Mouse (Mus musculus) limb, embryonic 15.5 days (tissue): ENCODE data around the gene Efna2. TPM values are rescaled to one million over a fixed set of nuclear protein-coding genes. Genes with fewer than 3 reads are reported as not detected.

ENCODE experiments used
- ATAC-seq: fragments of 200-750 bp; cut with Nextera tagmentation; 2 replicates; pipeline ENCODE4 v1.8.0; 2017; ENCODE audit warnings: low read depth, moderate TSS enrichment; ENCODE audit not compliant: insufficient number of reproducible peaks, low FRiP score, low TSS enrichment
- H3K27ac ChIP-seq: fragments of 300-500 bp; sonication (generic); 2 replicates; pipeline ENCODE4 v1.5.1; 2015; ENCODE audit warnings: moderate library complexity, mild to moderate bottlenecking, inconsistent platforms
- H3K27me3 ChIP-seq: fragments of 300-500 bp; sonication (generic); 2 replicates; pipeline ENCODE4 v1.6.1; 2015; ENCODE audit warnings: inconsistent platforms
- H3K36me3 ChIP-seq: fragments of 300-500 bp; sonication (generic); 2 replicates; pipeline ENCODE4 v1.6.1; 2015; ENCODE audit warnings: inconsistent platforms
- H3K4me1 ChIP-seq: fragments of 300-500 bp; sonication (generic); 2 replicates; pipeline ENCODE4 v1.6.1; 2015; ENCODE audit warnings: inconsistent platforms
- H3K4me2 ChIP-seq: fragments of 300-500 bp; sonication (generic); 2 replicates; pipeline ENCODE4 v1.6.1; 2015; ENCODE audit warnings: mild to moderate bottlenecking, inconsistent platforms
- H3K4me3 ChIP-seq: fragments of 300-500 bp; sonication (generic); 2 replicates; pipeline ENCODE4 v1.5.1; 2015; ENCODE audit warnings: mild to moderate bottlenecking, inconsistent platforms
- H3K9ac ChIP-seq: fragments of 300-500 bp; sonication (generic); 2 replicates; pipeline ENCODE4 v1.6.1; 2015; ENCODE audit warnings: inconsistent platforms
- H3K9me3 ChIP-seq: fragments of 300-500 bp; sonication (generic); 2 replicates; pipeline ENCODE4 v1.6.1; 2016; ENCODE audit warnings: inconsistent platforms
- WGBS: fragments of 180-500 bp; shearing (Covaris S2); methylation state at CpG from one replicate; pipeline ENCODE4 v1.1.7; 2015; 5-methylcytosine and 5-hydroxymethylcytosine counted together
- polyA plus RNA-seq: library from polyadenylated mRNA; unstranded; fragments of >200 nt; fragmentation: Nextera tagmentation; extraction: Ambion mirVana; gene quantifications from 2 replicates; pipeline ENCODE4 v1.2.1, GENCODE M21; 2015

The Efna2 gene
- polyA plus RNA-seq, 1 experiment from 2014 or later: 29.3 TPM

DNA sequence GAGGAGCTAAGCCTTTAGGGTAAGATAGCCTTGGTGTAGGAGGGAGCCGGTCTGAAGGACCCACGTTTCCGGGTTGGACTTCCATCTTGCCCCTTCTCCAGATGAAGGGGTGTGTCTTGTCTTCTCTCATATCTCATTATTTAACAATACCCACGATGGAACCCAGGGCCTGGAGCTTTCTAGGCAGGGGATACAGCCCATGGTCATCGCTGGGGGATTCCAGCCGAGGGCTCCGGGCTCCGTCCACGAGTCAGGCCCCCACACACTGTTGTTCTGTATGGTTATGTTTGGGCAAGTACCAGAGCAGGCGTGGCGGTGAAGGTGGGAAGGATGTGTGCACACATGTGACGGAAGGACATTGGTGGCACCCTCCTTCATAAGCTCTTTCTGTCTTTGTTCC, 35.1 kb upstream of the Efna2 start:
- Histone ChIP-seq H3K9me3 (no peaks in the 10 kb centered on the region), H3K36me3 (peaks cover 32% of the 10 kb centered on the region), H3K9ac (no peak overlapping the region), H3K27me3 (no peaks in the 10 kb centered on the region), H3K27ac (no peak overlapping the region), H3K4me3 (no peak overlapping the region), H3K4me1 (peaks cover 64% of the 10 kb centered on the region), H3K4me2 (no peak overlapping the region)
- no peak for ATAC-seq
- WGBS: 92% methylated on average over 12 of the region's 12 CpGs

DNA sequence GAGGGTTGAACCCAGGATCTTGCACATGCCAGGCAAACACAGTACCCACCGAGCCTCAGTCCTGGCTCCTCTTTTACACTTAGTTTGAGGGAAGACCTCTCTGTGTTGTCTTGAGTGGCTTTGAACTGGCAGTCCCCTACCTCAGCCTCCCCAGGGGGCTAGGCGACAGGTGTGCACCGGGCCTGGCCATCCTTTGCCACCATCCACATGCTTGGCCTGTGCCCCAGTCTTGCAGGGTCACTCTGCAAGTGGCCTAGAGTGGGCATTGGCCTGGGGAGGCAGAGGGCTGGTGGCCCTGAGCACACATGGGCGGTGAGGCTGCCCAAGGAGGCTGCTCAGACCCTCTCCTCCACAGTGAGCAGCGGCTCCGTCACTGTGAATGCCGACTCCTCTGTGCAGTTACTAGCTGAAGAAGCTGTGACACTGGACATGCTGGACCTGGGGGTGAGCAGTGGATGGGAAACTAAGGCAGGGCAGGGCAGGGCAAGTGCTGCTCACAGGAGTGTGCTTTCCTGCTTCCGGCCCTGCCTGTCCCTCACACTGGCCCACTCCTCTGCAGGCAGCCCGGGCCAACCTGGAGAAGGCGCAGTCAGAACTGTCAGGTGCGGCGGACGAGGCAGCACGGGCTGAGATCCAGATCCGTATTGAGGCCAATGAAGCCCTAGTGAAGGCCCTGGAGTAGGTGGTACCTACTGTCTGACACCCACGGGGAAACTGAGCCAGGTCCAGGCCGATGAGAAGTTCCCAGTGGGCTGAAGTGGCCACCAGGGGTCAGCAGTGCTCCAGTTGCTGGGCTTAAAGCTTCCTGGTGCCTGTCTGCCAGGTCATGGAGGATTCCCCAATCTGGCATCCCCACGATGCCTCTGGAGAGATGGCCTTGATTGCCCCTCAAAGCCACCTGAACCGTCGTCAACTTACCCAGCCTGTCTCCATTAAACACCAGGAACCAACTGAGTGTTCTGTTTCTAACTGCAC, 34.1 kb upstream of the Efna2 start:
- no peak overlapping the region for H3K9ac ChIP-seq
- peaks cover 59% of the 10 kb centered on the region for H3K4me1 ChIP-seq
- H3K27me3 ChIP-seq: no peaks in the 10 kb centered on the region
- H3K27ac ChIP-seq: peak overlapping the region; percentile 100; the same call in 1 of the 2 replicates
- peaks cover 32% of the 10 kb centered on the region for H3K36me3 ChIP-seq
- no peak for ATAC-seq
- H3K4me2 ChIP-seq: no peak overlapping the region
- WGBS: 71% methylated on average over 20 of the region's 20 CpGs
- no peak overlapping the region for H3K4me3 ChIP-seq
- H3K9me3 ChIP-seq: no peaks in the 10 kb centered on the region

DNA sequence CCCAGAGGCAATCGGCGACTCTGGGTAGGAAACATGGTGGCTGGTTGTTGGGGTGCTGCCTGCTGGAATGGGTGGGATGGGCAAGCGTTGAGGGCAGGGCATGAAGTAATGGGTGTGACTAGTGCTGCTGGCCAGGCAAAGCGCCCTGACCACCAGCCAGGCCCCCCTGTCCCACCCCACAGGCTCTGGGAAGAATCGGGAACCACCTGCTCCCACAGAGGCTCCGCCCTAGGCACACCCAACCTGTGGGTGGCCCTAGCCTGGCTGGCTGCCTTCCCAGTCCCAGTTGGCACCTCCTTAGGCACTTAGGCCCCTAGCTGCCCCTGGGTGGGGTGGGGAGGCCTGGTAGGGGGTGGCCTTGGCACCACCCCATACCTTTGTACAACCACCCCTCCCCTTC, 33.4 kb upstream of the Efna2 start:
- no peak for ATAC-seq
- no peak overlapping the region for H3K4me2 ChIP-seq
- no peaks in the 10 kb centered on the region for H3K9me3 ChIP-seq
- peaks cover 32% of the 10 kb centered on the region for H3K36me3 ChIP-seq
- no peak overlapping the region for H3K9ac ChIP-seq
- H3K4me3 ChIP-seq: no peak overlapping the region
- 76% methylated on average over 6 of the region's 6 CpGs for WGBS
- peaks cover 56% of the 10 kb centered on the region for H3K4me1 ChIP-seq
- peak overlapping the region; percentile 100; the same call in 1 of the 2 replicates for H3K27ac ChIP-seq
- no peaks in the 10 kb centered on the region for H3K27me3 ChIP-seq

DNA sequence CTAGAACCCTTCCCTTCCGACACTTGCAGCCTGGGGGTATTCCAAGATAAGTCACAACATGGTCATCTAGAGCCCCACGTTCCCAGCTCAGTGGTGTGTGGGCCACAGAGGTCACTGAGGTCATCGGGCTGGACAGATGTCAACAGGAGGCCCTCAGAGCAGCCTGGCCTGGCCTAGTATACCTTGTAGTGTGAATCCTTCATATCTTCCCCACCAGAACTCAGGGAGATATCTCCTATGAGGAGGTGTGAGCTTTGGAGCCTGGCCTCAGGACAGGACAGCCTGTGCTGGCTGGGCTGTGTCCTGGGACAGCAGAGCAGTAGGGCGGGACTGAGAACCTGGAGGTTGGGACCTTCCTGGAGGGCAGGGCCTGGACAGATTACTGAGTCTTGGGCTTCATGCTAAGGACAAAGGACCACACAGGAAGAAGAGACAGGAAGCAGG, 32.7 kb upstream of the Efna2 start:
- H3K4me3 ChIP-seq: no peak overlapping the region
- no peak overlapping the region for H3K9ac ChIP-seq
- 71% methylated on average over 4 of the region's 4 CpGs for WGBS
- H3K27me3 ChIP-seq: no peaks in the 10 kb centered on the region
- H3K4me2 ChIP-seq: no peak overlapping the region
- peaks cover 36% of the 10 kb centered on the region for H3K36me3 ChIP-seq
- no peaks in the 10 kb centered on the region for H3K9me3 ChIP-seq
- H3K27ac ChIP-seq: peak overlapping the region; percentile 100
- no peak for ATAC-seq
- peaks cover 53% of the 10 kb centered on the region for H3K4me1 ChIP-seq

DNA sequence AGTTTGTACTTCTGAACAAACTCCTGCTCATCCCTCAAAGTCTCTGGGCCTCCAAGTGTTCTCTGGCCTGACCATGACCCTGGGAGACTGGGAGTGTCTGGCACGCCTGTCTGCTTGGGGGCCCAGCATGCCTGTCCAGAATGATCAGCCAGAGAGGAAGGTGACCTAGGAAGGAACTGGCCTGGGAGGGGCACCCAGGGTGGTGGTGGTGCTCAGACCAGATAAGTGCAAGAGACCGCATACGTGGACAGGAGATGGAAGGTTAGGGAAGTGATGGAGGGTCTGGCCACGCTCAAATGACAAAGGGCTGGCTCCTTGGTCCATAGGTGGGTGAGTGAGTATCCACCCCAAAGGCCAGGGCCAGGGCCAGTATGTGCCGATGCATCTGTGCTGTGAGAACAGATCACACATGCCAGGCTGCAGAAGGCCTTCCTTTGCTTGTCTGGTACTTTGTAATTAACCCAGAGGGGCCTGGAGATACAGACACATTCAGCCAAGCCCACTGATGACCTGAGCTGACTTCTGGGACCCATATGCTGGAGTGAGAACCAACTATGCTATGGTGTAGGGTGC, 32.0 kb upstream of the Efna2 start:
- Histone ChIP-seq H3K4me3 (peak overlapping the region; percentile 91), H3K9me3 (no peaks in the 10 kb centered on the region), H3K4me2 (peak overlapping the region; percentile 81), H3K27me3 (no peaks in the 10 kb centered on the region), H3K27ac (peak overlapping the region; percentile 100), H3K36me3 (peaks cover 38% of the 10 kb centered on the region), H3K4me1 (peaks cover 56% of the 10 kb centered on the region), H3K9ac (no peak overlapping the region)
- no peak for ATAC-seq
- 67% methylated on average over 5 of the region's 5 CpGs for WGBS

DNA sequence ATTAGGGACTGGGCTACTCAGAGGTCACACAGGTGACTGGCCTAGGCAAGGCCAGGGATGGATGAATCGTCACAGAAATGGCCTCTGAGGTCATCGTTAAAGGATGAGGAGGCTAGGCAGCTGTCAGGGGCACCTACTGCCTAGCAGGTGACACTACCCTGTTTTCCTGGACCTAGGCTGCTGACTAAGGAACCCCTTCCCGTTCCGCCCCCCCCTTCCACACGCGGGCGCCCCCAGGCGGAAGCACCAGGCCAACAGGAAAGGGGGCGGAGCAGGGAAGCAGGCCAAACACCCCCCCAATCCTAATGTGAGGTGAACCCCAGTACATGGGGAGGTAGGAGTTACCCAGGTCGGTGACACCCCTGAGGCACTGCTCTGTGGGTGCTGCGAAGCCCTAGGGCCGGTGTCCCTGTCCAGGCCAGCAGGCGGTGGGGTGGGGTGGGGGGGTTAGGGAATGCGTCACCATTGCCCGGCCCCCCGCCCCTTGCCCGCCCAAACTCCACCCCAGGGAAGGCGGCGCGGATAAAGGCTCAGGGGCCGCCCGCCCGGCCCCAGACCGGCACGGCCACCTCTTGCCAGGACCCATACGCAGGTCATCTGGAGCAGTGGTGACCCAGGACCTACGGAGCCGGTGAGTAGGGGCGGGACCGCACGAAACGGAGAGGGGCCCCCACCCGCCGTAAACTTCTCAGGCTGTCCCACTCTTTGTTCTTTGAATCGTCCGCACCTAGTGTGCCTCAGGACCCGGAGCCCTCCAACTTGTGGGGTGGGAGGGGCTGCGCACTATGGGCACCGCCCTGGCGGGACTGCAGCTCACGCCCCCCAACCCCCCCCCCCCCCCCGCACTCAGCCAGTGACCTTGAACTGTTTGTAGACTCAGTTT, 31.3 kb upstream of the Efna2 start, which contains the start of gene Midn:
Gene Midn (plus strand): TSS at position 554 of the 883 bp plus-strand sequence.
- Histone ChIP-seq H3K4me3 (peak within 1 kb of the TSS; percentile 91), H3K4me2 (peak within 1 kb of the TSS; percentile 81), H3K27ac (peak within 1 kb of the TSS; percentile 100), H3K9me3 (no peaks in the 10 kb centered on the region), H3K27me3 (no peaks in the 10 kb centered on the region), H3K36me3 (peaks cover 44% of the 10 kb centered on the region), H3K4me1 (peaks cover 59% of the 10 kb centered on the region), H3K9ac (peak within 1 kb of the TSS; percentile 69)
- ATAC-seq: peak; percentile 32
- WGBS: 1% methylated on average over 40 of the region's 42 CpGs

DNA sequence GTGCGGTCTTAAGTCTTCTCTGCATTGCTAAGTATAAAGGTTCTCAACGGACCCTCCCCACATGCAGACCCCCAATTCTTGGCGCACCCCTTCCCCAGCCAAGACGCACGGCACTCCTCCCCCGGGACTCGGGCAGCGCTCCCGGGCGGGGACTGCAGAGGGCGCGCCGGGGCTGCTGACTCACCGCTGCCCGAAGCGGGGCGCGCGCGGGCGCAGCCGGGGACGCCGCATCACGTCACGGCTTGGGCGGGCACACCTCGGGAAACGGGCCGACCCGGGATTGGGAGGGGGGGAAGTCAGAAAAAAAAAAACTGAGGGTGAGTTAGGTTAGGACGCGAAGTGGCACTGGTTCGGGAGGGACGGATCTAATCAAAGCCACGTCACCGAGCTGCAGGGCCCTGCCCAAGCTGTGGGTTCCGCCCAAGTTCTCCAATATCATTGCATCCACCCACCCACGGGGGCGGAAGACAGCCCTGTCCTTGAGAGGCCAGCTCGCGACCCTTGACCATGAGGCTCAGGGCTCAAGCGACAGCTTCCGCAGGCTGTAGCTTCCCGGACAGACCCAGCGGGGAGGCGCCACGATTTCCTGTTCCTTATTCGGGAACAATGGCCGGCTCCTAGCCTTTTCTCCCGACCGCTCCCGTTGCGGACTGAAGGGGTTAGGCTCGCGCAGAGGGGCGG, 30.5 kb upstream of the Efna2 start:
- WGBS: under 1% methylated on average over 55 of the region's 57 CpGs
- ATAC-seq: peak; percentile 55
- Histone ChIP-seq H3K9me3 (no peaks in the 10 kb centered on the region), H3K4me1 (peaks cover 60% of the 10 kb centered on the region), H3K4me2 (peak overlapping the region; percentile 81), H3K27ac (peak overlapping the region; percentile 100), H3K9ac (peak overlapping the region; percentile 69), H3K36me3 (peaks cover 48% of the 10 kb centered on the region), H3K27me3 (no peaks in the 10 kb centered on the region), H3K4me3 (peak overlapping the region; percentile 91)

DNA sequence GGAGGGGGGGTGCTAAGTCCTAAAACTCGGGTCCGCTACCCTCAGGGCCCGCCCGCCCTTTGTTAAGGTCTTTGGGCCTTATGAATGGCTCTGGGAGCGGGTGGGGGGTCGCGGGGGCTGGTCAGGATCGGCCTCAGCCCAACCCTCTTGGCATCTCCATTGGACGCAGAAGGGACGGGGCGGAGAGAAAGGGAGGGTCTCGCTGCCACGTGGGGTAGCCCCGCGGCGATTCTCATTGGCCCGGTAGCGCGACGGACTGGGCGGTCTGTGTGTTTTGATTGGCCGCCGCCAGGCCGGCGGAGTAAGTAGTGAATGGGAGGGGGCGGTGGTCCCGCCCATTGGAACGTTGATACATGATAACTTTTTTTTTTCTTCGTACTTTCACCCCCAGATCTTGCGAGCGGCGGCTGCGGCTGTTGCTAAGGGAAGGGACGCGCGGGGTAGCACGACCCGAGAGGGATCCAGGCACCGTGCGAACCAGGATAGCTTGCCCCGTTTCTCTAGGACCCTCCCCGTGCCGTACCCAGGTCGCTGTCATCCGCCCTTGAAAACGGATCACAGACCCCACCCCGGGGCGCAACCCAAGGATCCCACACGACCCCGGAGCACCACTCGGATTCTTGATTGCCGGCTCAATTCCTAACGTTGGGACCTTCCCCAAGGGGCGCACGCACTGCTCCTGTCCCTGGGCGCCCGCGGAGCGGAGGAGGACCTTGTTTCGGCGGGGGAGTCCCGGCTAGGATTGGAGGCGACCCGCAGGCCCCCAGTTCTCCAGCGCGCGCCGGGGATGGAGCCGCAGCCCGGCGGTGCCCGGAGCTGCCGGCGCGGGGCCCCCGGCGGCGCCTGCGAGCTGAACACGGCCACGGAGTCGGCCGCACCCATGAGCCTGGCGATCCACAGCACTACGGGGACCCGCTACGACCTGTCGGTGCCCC, 29.7 kb upstream of the Efna2 start:
- Histone ChIP-seq H3K27ac (peak overlapping the region; percentile 100), H3K9me3 (no peaks in the 10 kb centered on the region), H3K36me3 (peaks cover 48% of the 10 kb centered on the region), H3K9ac (peak overlapping the region; percentile 81), H3K27me3 (no peaks in the 10 kb centered on the region), H3K4me1 (peaks cover 68% of the 10 kb centered on the region), H3K4me3 (peak overlapping the region; percentile 91), H3K4me2 (peak overlapping the region; percentile 81)
- peak; percentile 83 for ATAC-seq
- WGBS: under 1% methylated on average over 87 of the region's 88 CpGs

DNA sequence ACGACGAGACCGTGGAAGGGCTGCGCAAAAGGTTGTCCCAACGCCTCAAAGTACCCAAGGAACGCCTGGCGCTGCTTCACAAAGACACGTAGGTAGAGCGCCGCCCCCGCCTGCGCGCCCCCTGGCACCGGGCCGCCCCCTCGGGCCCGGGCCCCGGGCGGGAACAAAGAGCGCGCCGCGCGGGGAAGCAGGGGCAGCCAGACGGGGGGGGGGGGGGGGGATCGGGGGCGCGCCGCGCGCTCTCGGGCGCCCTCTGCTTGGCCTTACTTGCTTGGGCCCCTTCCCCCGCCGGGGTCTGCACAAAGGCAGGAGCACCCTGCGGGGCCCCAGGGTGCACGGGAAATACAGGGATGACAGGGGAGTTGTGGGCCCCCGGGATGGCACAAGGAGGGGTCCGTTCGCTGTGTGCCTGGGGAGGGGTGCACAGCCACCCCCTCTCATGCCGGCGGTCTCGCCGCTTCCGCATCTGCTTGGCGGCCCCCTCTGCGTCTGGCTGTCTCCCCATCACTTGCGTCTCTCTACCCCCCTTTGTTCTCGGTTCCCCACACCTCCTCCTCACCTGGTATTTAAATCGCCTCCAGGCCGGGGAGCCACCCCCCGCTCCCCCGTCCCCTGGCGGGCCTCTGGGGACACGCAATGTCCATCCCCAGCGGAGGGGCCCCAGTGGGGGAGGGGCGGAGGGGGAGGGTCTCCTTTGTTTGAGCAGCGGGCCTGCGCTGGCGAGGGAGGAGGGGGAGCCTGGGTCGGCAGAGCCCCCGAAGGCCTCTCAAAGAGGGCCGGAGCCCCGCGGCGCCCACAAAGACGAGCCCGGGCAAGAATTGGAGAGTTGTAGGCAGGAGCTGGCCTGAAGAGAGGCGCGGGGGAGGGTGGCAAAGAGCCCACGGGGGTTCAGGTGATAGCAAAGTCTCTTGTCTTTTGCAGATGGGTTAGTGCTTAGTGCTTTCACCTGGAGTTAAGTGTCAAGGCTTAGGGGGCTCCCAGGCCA, 28.8 kb upstream of the Efna2 start:
- Histone ChIP-seq H3K9ac (peak overlapping the region; percentile 81), H3K27me3 (no peaks in the 10 kb centered on the region), H3K36me3 (peaks cover 48% of the 10 kb centered on the region), H3K27ac (peak overlapping the region; percentile 100), H3K4me3 (peak overlapping the region; percentile 91), H3K9me3 (no peaks in the 10 kb centered on the region), H3K4me1 (peaks cover 70% of the 10 kb centered on the region), H3K4me2 (peak overlapping the region; percentile 81)
- ATAC-seq: no peak
- WGBS: under 1% methylated on average over 47 of the region's 71 CpGs
